Mouse (Mus musculus) lung, postnatal 0 days (tissue): ENCODE data around the gene Cmtm4.

Experiments used
- CTCF ChIP-seq: IDR thresholded peaks from 2 replicates; pipeline ENCODE4 v1.5.1; 2016; ENCODE audit warnings: antibody characterized with exemption, mild to moderate bottlenecking
- EP300 ChIP-seq: IDR thresholded peaks from 2 replicates; pipeline ENCODE4 v1.6.1; 2016; ENCODE audit warnings: antibody characterized with exemption, mild to moderate bottlenecking, control low read depth

GRCm38 (mm10) chr8:104358637-104359036 lies 37.0 kb downstream of the Cmtm4 start:
- TF ChIP-seq CTCF = no peak
- TF ChIP-seq EP300 = no peak
